Mouse (Mus musculus) megakaryocyte progenitor cell, adult 5-6 weeks (primary cell): ENCODE data around the gene Mpst. TPM values are rescaled to one million over a fixed set of nuclear protein-coding genes. Genes with fewer than 3 reads are reported as not detected.

ENCODE experiments used
- ATAC-seq: replicated peaks from 2 replicates; pipeline ENCODE4 v1.8.0; 2016; ENCODE audit warnings: mild to moderate bottlenecking, moderate TSS enrichment, inconsistent platforms; ENCODE audit not compliant: poor library complexity
- total RNA-seq, 2 experiments: library from RNA; stranded (forward) in 1 of 2; stranded (reverse) in 1 of 2; fragments of 157-497, 149-512 nt in 1 of 2; fragments of 200-1000 nt in 1 of 2; gene quantifications; 2 replicates each; pipeline versions ENCODE4 v1.2.3 to v1.2.4; 2015 to 2017

The Mpst gene
- total RNA-seq, 2 experiments from 2014 or later = 5.9 to 37.3 TPM

- no peak for ATAC-seq
Observed at GRCm38 (mm10) chr15:78435681-78436080, 29.5 kb downstream of the Mpst start.

GRCm38 (mm10) chr15:78436380-78437192 is 30.4 kb downstream of the Mpst start:
- no peak for ATAC-seq

GRCm38 (mm10) chr15:78437237-78438017 is 31.2 kb downstream of the Mpst start:
- peak; percentile 32 for ATAC-seq

- 0 out of 2 replicates have a peak, but pooled peaks have one; percentile 5 for ATAC-seq
Observed at GRCm38 (mm10) chr15:78438018-78438394, 31.8 kb downstream of the Mpst start.

GRCm38 (mm10) chr15:78438505-78438904 is 32.3 kb downstream of the Mpst start:
- no peak for ATAC-seq

GRCm38 (mm10) chr15:78438973-78439372 is 32.8 kb downstream of the Mpst start:
- ATAC-seq = no peak

GRCm38 (mm10) chr15:78442231-78442630 is 36.0 kb downstream of the Mpst start:
- ATAC-seq = no peak

GRCm38 (mm10) chr15:78443857-78444256 is 37.6 kb downstream of the Mpst start:
- no peak for ATAC-seq

GRCm38 (mm10) chr15:78447121-78447520 is 40.9 kb downstream of the Mpst start:
- no peak for ATAC-seq

- peak; percentile 68 for ATAC-seq
Observed at GRCm38 (mm10) chr15:78447746-78448535, 41.7 kb downstream of the Mpst start.

- ATAC-seq = no peak
Observed at GRCm38 (mm10) chr15:78449131-78449530, 42.9 kb downstream of the Mpst start.

- peak; percentile 56 for ATAC-seq
Observed at GRCm38 (mm10) chr15:78449694-78450418, 43.6 kb downstream of the Mpst start.

- no peak; the same call in 1 of the 2 replicates for ATAC-seq
Observed at GRCm38 (mm10) chr15:78450419-78450768, 44.2 kb downstream of the Mpst start.

GRCm38 (mm10) chr15:78451201-78451600 is 45.0 kb downstream of the Mpst start:
- no peak for ATAC-seq

GRCm38 (mm10) chr15:78452929-78453328 is 46.7 kb downstream of the Mpst start:
- ATAC-seq = no peak

GRCm38 (mm10) chr15:78455168-78455567 is 49.0 kb downstream of the Mpst start:
- peak; percentile 70 for ATAC-seq

GRCm38 (mm10) chr15:78456051-78456450 is 49.8 kb downstream of the Mpst start:
- ATAC-seq = no peak

- no peak for ATAC-seq
Observed at GRCm38 (mm10) chr15:78457193-78457592, 51.0 kb downstream of the Mpst start.

- peak; percentile 42; the same call in 1 of the 2 replicates for ATAC-seq
Observed at GRCm38 (mm10) chr15:78462981-78463380, 56.8 kb downstream of the Mpst start.
